Mouse (Mus musculus) E14TG2a.4 (cell line): ENCODE results near the gene Mfsd6.

Experiments
- H3K27me3 ChIP-seq: 2 replicates; pipeline ENCODE4 v1.6.1; 2014; ENCODE audit warnings: low read length, control low read depth; ENCODE audit not compliant: insufficient read depth
- H3K36me3 ChIP-seq: 2 replicates; pipeline ENCODE4 v1.6.1; 2014; ENCODE audit warnings: low read length, control low read depth; ENCODE audit not compliant: insufficient read depth
- H3K4me1 ChIP-seq: replicated peaks from 2 replicates; pipeline ENCODE4 v1.6.1; 2014; ENCODE audit warnings: low read depth, low read length, control low read depth
- H3K4me3 ChIP-seq: replicated peaks from 2 replicates; pipeline ENCODE4 v1.5.1; 2014; ENCODE audit warnings: mild to moderate bottlenecking, low read length
- H3K9me3 ChIP-seq: 2 replicates; pipeline ENCODE4 v1.6.1; 2014; ENCODE audit warnings: low read length, control low read depth
- CTCF ChIP-seq: conservative IDR thresholded peaks from 2 replicates; pipeline ENCODE4 v1.5.1; 2014; ENCODE audit warnings: low read length
- NANOG ChIP-seq: IDR thresholded peaks from 2 replicates; pipeline ENCODE4 v1.6.1; 2014; ENCODE audit warnings: borderline replicate concordance, low read length, mixed read lengths
- POU5F1 ChIP-seq: IDR thresholded peaks from 2 replicates; pipeline ENCODE4 v1.6.1; 2014; ENCODE audit warnings: low read length, borderline replicate concordance

Gene Mfsd6

GRCm38 (mm10) chr1:52618217-52618616, 109.0 kb downstream of the Mfsd6 start:
- Histone ChIP-seq H3K4me1 (no peaks in the 10 kb centered on the region), H3K27me3 (no peaks in the 10 kb centered on the region), H3K9me3 (no peaks in the 10 kb centered on the region; the same call in 1 of the 2 replicates), H3K4me3 (no peak overlapping the region), H3K36me3 (no peaks in the 10 kb centered on the region)
- TF ChIP-seq CTCF (no peak), NANOG (no peak), POU5F1 (no peak)

DNA sequence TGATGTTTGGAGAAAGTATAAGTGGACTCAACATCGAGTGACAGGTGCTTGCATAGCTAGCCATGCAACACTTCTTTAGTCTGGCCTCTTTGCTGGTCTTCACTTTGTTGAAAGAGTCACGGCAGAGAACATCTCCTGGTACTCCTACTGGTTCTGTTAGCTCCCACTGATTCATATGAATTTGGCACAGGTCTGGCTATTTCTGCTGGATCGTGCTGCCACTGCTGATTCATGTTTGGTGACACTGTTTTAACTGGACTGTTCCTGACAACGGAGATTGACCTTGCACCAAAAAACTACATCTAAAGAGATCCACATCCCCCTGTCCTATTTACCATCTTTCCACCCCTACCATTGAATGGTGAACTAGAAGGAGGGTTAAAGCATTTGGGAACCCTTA, 118.8 kb downstream of the Mfsd6 start:
- Histone ChIP-seq H3K4me3 (no peak overlapping the region), H3K36me3 (no peaks in the 10 kb centered on the region), H3K9me3 (peaks cover 5% of the 10 kb centered on the region; the same call in 1 of the 2 replicates), H3K4me1 (no peaks in the 10 kb centered on the region), H3K27me3 (no peaks in the 10 kb centered on the region)
- TF ChIP-seq NANOG = no peak
- no peak for TF ChIP-seq POU5F1
- no peak for TF ChIP-seq CTCF

DNA sequence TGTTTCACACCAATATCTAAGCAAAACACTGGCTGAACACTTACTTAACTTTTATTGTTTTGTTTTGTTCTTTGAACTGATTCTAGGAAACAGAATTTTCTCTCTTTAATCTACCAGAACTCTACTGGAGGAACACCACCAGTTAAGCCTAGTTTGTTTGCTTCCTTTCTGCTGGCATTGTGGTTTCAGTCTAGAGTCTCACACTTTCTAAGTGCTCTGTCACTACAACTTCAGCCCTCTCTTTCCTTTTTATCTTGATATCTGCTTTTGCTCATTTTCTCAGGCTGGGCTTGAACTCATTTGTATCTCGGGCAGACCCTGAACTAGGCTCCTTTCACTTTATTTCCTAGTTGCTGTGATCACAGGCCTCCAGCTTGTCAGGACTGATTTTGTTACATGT, 119.6 kb downstream of the Mfsd6 start:
- H3K27me3 ChIP-seq = no peaks in the 10 kb centered on the region
- peaks cover 5% of the 10 kb centered on the region; the same call in 1 of the 2 replicates for H3K9me3 ChIP-seq
- TF ChIP-seq NANOG = no peak
- TF ChIP-seq POU5F1 = no peak
- TF ChIP-seq CTCF = no peak
- no peak overlapping the region for H3K4me3 ChIP-seq
- no peaks in the 10 kb centered on the region for H3K4me1 ChIP-seq
- no peaks in the 10 kb centered on the region for H3K36me3 ChIP-seq
